ENCODE assay signal across 8 mouse cellular contexts in genomic region chr6:127151565-127152105, GRCm38 (mm10). TPM values are rescaled to one million over a fixed set of nuclear protein-coding genes. Genes with fewer than 3 reads are reported as not detected.
DNase-seq lines count a peak whose midpoint lies in the region; ATAC-seq and TF ChIP-seq lines count a peak whose summit lies in the region.

No protein-coding gene starts in this region.

- H3K27me3 ChIP-seq in E14TG2a.4 (ENCODE audit: insufficient read depth, low read length) = peaks cover 73% of the 10 kb centered on the region
- peaks cover 30% of the 10 kb centered on the region for H3K27me3 ChIP-seq in forebrain, embryonic 14.5 days (replicated peaks; ENCODE audit: control insufficient read depth, insufficient read depth, low read length)
- peaks cover 29% of the 10 kb centered on the region for H3K27me3 ChIP-seq in hindbrain, postnatal 0 days (ENCODE audit: insufficient read depth, low read length)
- peaks cover 78% of the 10 kb centered on the region for H3K27me3 ChIP-seq in liver, embryonic 14.5 days (ENCODE audit: control insufficient read depth, insufficient read depth, low read length)
- H3K27me3 ChIP-seq in neural tube, embryonic 11.5 days (ENCODE audit: control insufficient read depth, insufficient read depth, low read length) = peaks cover 24% of the 10 kb centered on the region
- peaks cover 9% of the 10 kb centered on the region; the same call in 1 of the 2 replicates for H3K27me3 ChIP-seq in thymus, adult 2 months (ENCODE audit: control insufficient read depth, insufficient read depth, low read length)

- peak; percentile 9 for ATAC-seq in forebrain, embryonic 14.5 days
- peak; percentile 8 for ATAC-seq in hindbrain, postnatal 0 days
- peak; percentile 73 for ATAC-seq in liver, embryonic 14.5 days (ENCODE audit: insufficient read depth)
- ATAC-seq in neural tube, embryonic 11.5 days (ENCODE audit: insufficient read depth, low FRiP score, low TSS enrichment) = no peak

- no peak for TF ChIP-seq CTCF in E14TG2a.4 (conservative IDR thresholded peaks at IDR 0.05; ENCODE audit: low read length)
- peak; percentile 25; the same call in 1 of the 2 replicates for TF ChIP-seq CTCF in hindbrain, postnatal 0 days (IDR thresholded peaks at IDR 0.05; ENCODE audit: low read depth)
- TF ChIP-seq CTCF in liver, embryonic 14.5 days (IDR thresholded peaks at IDR 0.05; ENCODE audit: low read depth) = no peak
- TF ChIP-seq CTCF in thymus, adult 2 months (IDR thresholded peaks at IDR 0.05; ENCODE audit: borderline replicate concordance, control insufficient read depth, extremely low read depth, insufficient read depth, low read length, poor library complexity) = no peak

- TF ChIP-seq POLR2A in thymus, adult 2 months (IDR thresholded peaks at IDR 0.05; ENCODE audit: control insufficient read depth, extremely low read depth, insufficient read depth, low read length, poor library complexity) = 0 out of 2 replicates have a peak, but pooled peaks have one; percentile 32

- no peaks in the 10 kb centered on the region for H3K9me3 ChIP-seq in E14TG2a.4 (ENCODE audit: low read length)
- no peaks in the 10 kb centered on the region for H3K9me3 ChIP-seq in forebrain, embryonic 14.5 days (replicated peaks; ENCODE audit: control insufficient read depth, low read length)
- H3K9me3 ChIP-seq in hindbrain, postnatal 0 days (ENCODE audit: low read length) = no peaks in the 10 kb centered on the region
- no peaks in the 10 kb centered on the region for H3K9me3 ChIP-seq in liver, embryonic 14.5 days (ENCODE audit: control insufficient read depth, low read length)
- H3K9me3 ChIP-seq in neural tube, embryonic 11.5 days (ENCODE audit: control insufficient read depth, low read length) = no peaks in the 10 kb centered on the region

- peak; percentile 80 to 93 for DNase-seq in adrenal gland, adult (ENCODE audit: inconsistent age in 2 of 2, low spot score in 1 of 2)
- DNase-seq in forebrain, embryonic 14.5 days (ENCODE audit: low spot score) = peak; percentile 52
- DNase-seq in hindbrain, postnatal 0 days (ENCODE audit: low spot score) = peak; percentile 56
- peak; percentile 45 to 63 (median 45) for DNase-seq in liver, embryonic 14.5 days (ENCODE audit: low read depth in 3 of 3, low spot score in 3 of 3)
- peak; percentile 68 for DNase-seq in neural tube, embryonic 11.5 days (ENCODE audit: low spot score)
- DNase-seq in thymus, adult 2 months = peak; percentile 55
- DNase-seq in gastrocnemius, adult 18-20 months (ENCODE audit: low spot score) = no peak

- peak overlapping the region; percentile 76 for H3K4me2 ChIP-seq in forebrain, embryonic 14.5 days (ENCODE audit: low read length)
- peak overlapping the region; percentile 88 for H3K4me2 ChIP-seq in hindbrain, postnatal 0 days (ENCODE audit: low read depth, low read length)
- peak overlapping the region; percentile 79 for H3K4me2 ChIP-seq in liver, embryonic 14.5 days (ENCODE audit: low read depth)
- H3K4me2 ChIP-seq in neural tube, embryonic 11.5 days (ENCODE audit: low read depth) = peak overlapping the region; percentile 94

- H3K4me3 ChIP-seq in E14TG2a.4 (replicated peaks; ENCODE audit: low read length) = peak overlapping the region; percentile 73
- H3K4me3 ChIP-seq in forebrain, embryonic 14.5 days (ENCODE audit: low read depth, low read length) = peak overlapping the region; percentile 56
- H3K4me3 ChIP-seq in hindbrain, postnatal 0 days (ENCODE audit: low read length) = peak overlapping the region; percentile 61
- peak overlapping the region; percentile 43 to 63 for H3K4me3 ChIP-seq in liver, embryonic 14.5 days (ENCODE audit: insufficient read depth in 1 of 2, low read depth in 2 of 2, low read length in 2 of 2)
- peak overlapping the region; percentile 68 for H3K4me3 ChIP-seq in neural tube, embryonic 11.5 days (ENCODE audit: low read depth, low read length)
- H3K4me3 ChIP-seq in thymus, adult 2 months (ENCODE audit: control insufficient read depth, insufficient read depth, low read length) = peak overlapping the region; percentile 26

- H3K27ac ChIP-seq in forebrain, embryonic 14.5 days (ENCODE audit: low read depth, low read length) = peak overlapping the region; percentile 82
- H3K27ac ChIP-seq in hindbrain, postnatal 0 days = peak overlapping the region; percentile 56
- peak overlapping the region; percentile 24 for H3K27ac ChIP-seq in liver, embryonic 14.5 days
- peak overlapping the region; percentile 76 for H3K27ac ChIP-seq in neural tube, embryonic 11.5 days (ENCODE audit: low read depth, low read length)
- peak overlapping the region; percentile 66 for H3K27ac ChIP-seq in thymus, adult 2 months (ENCODE audit: control insufficient read depth, insufficient read depth, low read length)

- 0% methylated on average over 27 of the region's 29 CpGs for WGBS in forebrain, embryonic 14.5 days
- WGBS in hindbrain, postnatal 0 days = under 1% methylated on average over 28 of the region's 29 CpGs
- WGBS in liver, embryonic 14.5 days (ENCODE audit: insufficient replicate concordance) = under 1% methylated on average over 29 of the region's 29 CpGs
- WGBS in neural tube, embryonic 11.5 days = 0% methylated on average over 28 of the region's 29 CpGs
- WGBS in thymus, adult 2 months = under 1% methylated on average over 29 of the region's 29 CpGs

- H3K9ac ChIP-seq in forebrain, embryonic 14.5 days (ENCODE audit: low read length) = peak overlapping the region; percentile 68
- H3K9ac ChIP-seq in hindbrain, postnatal 0 days (replicated peaks; ENCODE audit: low read length) = peak overlapping the region; percentile 49
- H3K9ac ChIP-seq in liver, embryonic 14.5 days (replicated peaks) = peak overlapping the region; percentile 53
- peak overlapping the region; percentile 54 for H3K9ac ChIP-seq in neural tube, embryonic 11.5 days (ENCODE audit: low read length)

- TF ChIP-seq EP300 in liver, embryonic 14.5 days (IDR thresholded peaks at IDR 0.05; ENCODE audit: low read depth) = no peak; the same call in 1 of the 2 replicates

- peaks cover 68% of the 10 kb centered on the region for H3K4me1 ChIP-seq in E14TG2a.4 (replicated peaks; ENCODE audit: low read depth, low read length)
- H3K4me1 ChIP-seq in forebrain, embryonic 14.5 days (ENCODE audit: control insufficient read depth, insufficient read depth, low read length) = peaks cover 26% of the 10 kb centered on the region
- H3K4me1 ChIP-seq in hindbrain, postnatal 0 days (ENCODE audit: insufficient read depth, low read length) = peaks cover 25% of the 10 kb centered on the region
- H3K4me1 ChIP-seq in liver, embryonic 14.5 days (replicated peaks; ENCODE audit: control insufficient read depth in 2 of 2, insufficient read depth in 2 of 2, low read length in 1 of 2) = peaks cover 0 to 15% of the 10 kb centered on the region in 2 experiments
- H3K4me1 ChIP-seq in neural tube, embryonic 11.5 days (ENCODE audit: control insufficient read depth, insufficient read depth, low read length) = peaks cover 35% of the 10 kb centered on the region
- H3K4me1 ChIP-seq in thymus, adult 2 months (replicated peaks; ENCODE audit: control insufficient read depth, insufficient read depth, low read length) = peaks cover 48% of the 10 kb centered on the region

- H3K36me3 ChIP-seq in E14TG2a.4 (ENCODE audit: insufficient read depth, low read length) = peaks cover 14% of the 10 kb centered on the region
- H3K36me3 ChIP-seq in forebrain, embryonic 14.5 days (ENCODE audit: control insufficient read depth, insufficient read depth, low read length) = peaks cover 6% of the 10 kb centered on the region
- H3K36me3 ChIP-seq in hindbrain, postnatal 0 days (ENCODE audit: insufficient read depth, low read length) = no peaks in the 10 kb centered on the region
- no peaks in the 10 kb centered on the region for H3K36me3 ChIP-seq in liver, embryonic 14.5 days (replicated peaks; ENCODE audit: control insufficient read depth, insufficient read depth, low read depth)
- no peaks in the 10 kb centered on the region for H3K36me3 ChIP-seq in neural tube, embryonic 11.5 days (ENCODE audit: control insufficient read depth, insufficient read depth, low read length)
- no peaks in the 10 kb centered on the region for H3K36me3 ChIP-seq in thymus, adult 2 months (ENCODE audit: control insufficient read depth, insufficient read depth, low read length)

RNA-seq across cellular contexts. Expression of gene Ccnd2, which starts 0.4 kb away (rescaled TPM):
- polyA plus RNA-seq in forebrain, embryonic 14.5 days (2014; fragmentation: Nextera tagmentation; extraction: Ambion mirVana) = 1,278 and 1,343 TPM in 2 replicates
- total RNA-seq in hindbrain, postnatal 0 days (2014; rRNA removed) = 22.3 and 27.1 TPM in 2 replicates
- polyA plus RNA-seq in hindbrain, postnatal 0 days (2015; fragmentation: Nextera tagmentation; extraction: Ambion mirVana) = 229 and 263 TPM in 2 replicates
- 4.9 and 7.5 TPM in 2 replicates for polyA plus RNA-seq in liver, embryonic 14.5 days (2012; rRNA removed)
- polyA plus RNA-seq in liver, embryonic 14.5 days (2014; fragmentation: Nextera tagmentation; extraction: Ambion mirVana) = 52.5 and 59.4 TPM in 2 replicates
- polyA plus RNA-seq in neural tube, embryonic 11.5 days (2014; fragmentation: Nextera tagmentation; extraction: Ambion mirVana) = 934 and 952 TPM in 2 replicates
- 73.0 and 74.1 TPM in 2 replicates for polyA plus RNA-seq in thymus, adult 2 months (2012; rRNA removed)
- total RNA-seq in gastrocnemius, adult 18-20 months (2021) = 10 to 100 TPM in 1 of 2 experiments, 1 to 10 TPM in 1; 7.2 to 12.8 TPM

RNA-seq across cellular contexts. Expression of gene Tigar, which starts 42.3 kb away (rescaled TPM):
- polyA plus RNA-seq in forebrain, embryonic 14.5 days (2014; fragmentation: Nextera tagmentation; extraction: Ambion mirVana) = 7.4 and 8.1 TPM in 2 replicates
- 6.6 and 7.7 TPM in 2 replicates for total RNA-seq in hindbrain, postnatal 0 days (2014; rRNA removed)
- 4.9 and 5.2 TPM in 2 replicates for polyA plus RNA-seq in hindbrain, postnatal 0 days (2015; fragmentation: Nextera tagmentation; extraction: Ambion mirVana)
- 0.53 and 0.75 TPM in 2 replicates for polyA plus RNA-seq in liver, embryonic 14.5 days (2012; rRNA removed)
- 0.29 and 0.43 TPM in 2 replicates for polyA plus RNA-seq in liver, embryonic 14.5 days (2014; fragmentation: Nextera tagmentation; extraction: Ambion mirVana)
- polyA plus RNA-seq in neural tube, embryonic 11.5 days (2014; fragmentation: Nextera tagmentation; extraction: Ambion mirVana) = 7.3 and 7.8 TPM in 2 replicates
- polyA plus RNA-seq in thymus, adult 2 months (2012; rRNA removed) = 1.8 and 2.4 TPM in 2 replicates
- 100 to 1,000 TPM in 1 of 2 experiments, 10 to 100 TPM in 1; 99.5 to 105 TPM for total RNA-seq in gastrocnemius, adult 18-20 months (2021)

Comparison
In these comparisons a context has a peak if more than half of its experiments do, and no peak if none do; other contexts are left out.
1. H3K27ac ChIP-seq: peak in every context shown above with its lines; median percentile 82 in forebrain, embryonic 14.5 days; 76 in neural tube, embryonic 11.5 days; 66 in thymus, adult 2 months; 56 in hindbrain, postnatal 0 days; 24 in liver, embryonic 14.5 days.